Mouse (Mus musculus): ENCODE measurements at regions not wholly inside any gene's neighbourhood (a gene's known extent, or its start where the extent isn't known, plus 50 kb on each side); places are given as distances from the start of the nearest gene placed in this dataset.
A peak's percentile ranks its signal among the peaks of the same experiment; 100 is the strongest.
"Not testable (repeated sequence)": the region's sequence is repeated elsewhere in the genome, so short reads cannot be mapped to it uniquely, and the experiment has no call there.

GRCm38 (mm10) chr9:11192183-11192582 lies 287.6 kb upstream of the Cntn5 start:
- DNase-seq: no peak

DNA sequence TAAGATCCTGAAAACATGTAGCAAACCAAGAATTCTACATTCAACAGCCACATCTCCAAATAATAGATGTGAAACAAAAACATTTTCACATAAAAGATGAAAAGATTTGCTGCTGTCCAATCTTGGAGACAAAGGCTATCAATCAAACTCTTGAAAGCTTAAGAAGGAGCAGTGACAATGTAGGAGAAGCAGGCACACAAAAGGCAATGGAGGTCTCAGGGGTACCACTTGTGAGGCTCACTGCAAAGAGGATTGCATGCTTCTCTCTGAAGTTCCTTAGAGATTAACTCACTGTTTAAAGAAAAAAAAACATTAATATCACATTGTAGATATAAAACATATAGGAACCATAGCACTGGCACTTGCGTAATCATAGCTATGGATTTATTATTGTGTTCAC lies 241.2 kb upstream of the Cntn5 start:
- DNase-seq: no peak

GRCm38 (mm10) chr9:11126833-11127232 lies 222.3 kb upstream of the Cntn5 start:
- no peak for DNase-seq

DNA sequence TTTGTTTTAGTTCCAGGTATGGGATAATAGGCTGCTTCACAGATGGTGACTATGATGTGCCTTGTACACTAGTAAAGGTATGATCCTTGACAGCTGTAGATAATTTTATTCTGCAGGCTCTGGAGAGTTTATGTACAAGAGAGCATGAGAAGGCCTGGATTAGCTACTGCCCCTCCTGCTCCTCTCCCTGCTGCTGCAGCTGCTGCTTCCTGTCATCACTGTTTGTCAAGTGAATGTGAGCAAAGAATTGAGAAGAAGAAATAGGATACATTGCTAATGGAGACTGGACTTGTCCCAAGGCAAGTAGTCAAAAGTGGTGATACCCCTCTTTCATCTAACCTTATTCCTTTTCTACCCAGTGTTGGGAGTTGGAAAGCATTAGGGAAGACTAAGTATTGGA lies 214.6 kb upstream of the Cntn5 start:
- no peak for DNase-seq

GRCm38 (mm10) chr9:11107828-11108227 lies 203.3 kb upstream of the Cntn5 start:
- DNase-seq: not testable (repeated sequence)

DNA sequence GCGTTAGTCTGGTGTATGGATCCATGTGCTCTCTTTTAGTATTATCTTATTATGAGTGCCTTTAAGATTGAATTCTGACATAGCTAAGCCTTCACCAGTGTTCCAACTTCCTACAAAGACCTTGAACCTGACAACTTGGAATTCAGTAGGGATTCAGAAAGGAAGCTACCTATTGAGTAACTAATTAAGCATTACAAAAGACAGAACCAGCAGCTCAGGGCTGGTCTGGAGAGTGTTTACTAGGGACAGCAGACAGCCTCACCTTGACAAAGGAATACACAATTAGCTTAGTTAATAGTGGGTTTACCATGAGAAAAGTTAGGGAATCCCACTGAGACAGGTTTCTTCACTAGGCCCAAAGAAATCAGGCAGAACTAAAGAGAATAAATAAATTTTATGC lies 202.6 kb upstream of the Cntn5 start:
- not testable (repeated sequence) for DNase-seq

DNA sequence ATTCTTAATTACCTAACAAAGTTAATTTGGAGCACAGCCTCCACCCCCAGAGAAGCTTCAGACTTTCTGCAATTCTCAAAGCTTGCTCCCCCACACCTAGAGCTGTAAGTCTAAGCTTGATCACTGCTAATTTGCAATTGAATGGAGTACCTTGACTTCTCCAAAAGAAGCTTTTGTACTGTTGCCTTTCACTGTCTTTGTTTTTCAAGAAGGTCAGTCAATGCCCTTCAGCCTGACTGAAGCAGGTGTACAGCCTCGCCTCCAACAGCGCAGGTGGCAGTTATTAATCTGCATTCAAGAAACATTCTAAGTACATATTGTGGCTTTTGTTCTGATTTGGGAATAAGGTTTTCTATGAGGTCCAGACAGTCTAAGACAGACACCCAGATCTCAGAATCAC lies 201.7 kb upstream of the Cntn5 start:
- DNase-seq: peak; percentile 15

- no peak for DNase-seq
These were observed 198.9 kb upstream of the Cntn5 start for GRCm38 (mm10) chr9:11103448-11103847.

GRCm38 (mm10) chr9:11092874-11093273 lies 188.3 kb upstream of the Cntn5 start:
- no peak for DNase-seq

DNA sequence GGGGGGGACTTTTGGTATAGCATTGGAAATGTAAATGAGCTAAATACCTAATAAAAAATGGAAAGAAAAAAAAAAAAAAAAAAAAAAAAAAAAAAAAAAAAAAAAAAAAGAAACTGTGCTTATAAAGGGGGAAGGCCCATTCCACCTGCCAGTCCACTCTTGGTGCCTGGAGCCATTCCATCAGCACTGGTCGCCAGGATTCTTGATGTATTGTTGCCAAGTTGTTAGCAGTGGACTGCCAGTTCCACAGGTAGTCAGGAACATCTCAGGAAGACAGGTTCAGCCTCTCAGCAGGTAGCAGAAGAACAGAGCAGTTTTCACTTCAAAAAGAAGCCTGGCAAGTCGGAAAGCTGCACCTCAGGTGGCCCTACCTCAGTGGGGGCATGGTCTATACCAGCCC lies 162.6 kb upstream of the Cntn5 start:
- DNase-seq: not testable (repeated sequence)

GRCm38 (mm10) chr9:11062856-11063255 lies 158.3 kb upstream of the Cntn5 start:
- no peak for DNase-seq
